Mouse (Mus musculus) gastrocnemius, adult 2 months (tissue): ENCODE results near the gene Gstp2. TPM values are rescaled to one million over a fixed set of nuclear protein-coding genes. Genes with fewer than 3 reads are reported as not detected.
A peak's percentile ranks its signal among the peaks of the same experiment; 100 is the strongest.

ENCODE experiments used
- DNase-seq: peaks from one replicate; pipeline ENCODE4 v3.0.0; 2022
- H3K27ac ChIP-seq: fragments of 200-600 bp; 2 replicates; pipeline ENCODE4 v1.8.1; 2022; ENCODE audit warnings: mild to moderate bottlenecking
- H3K4me3 ChIP-seq: fragments of 200-600 bp; 2 replicates; pipeline ENCODE4 v1.8.1; 2022; ENCODE audit warnings: mild to moderate bottlenecking, moderate library complexity
- CTCF ChIP-seq: fragments of 200-600 bp; IDR thresholded peaks from 2 replicates; pipeline ENCODE4 v1.8.1; 2022; ENCODE audit warnings: antibody characterized with exemption, mild to moderate bottlenecking, moderate library complexity
- intact Hi-C: fragments of 180-260 bp; cut with DNase I; formaldehyde crosslinking; loops from one replicate; pipeline ENCODE4 v1.15.1; 2025
- total RNA-seq, 2 experiments: library from RNA; stranded (reverse); gene quantifications; 2 replicates each; pipeline ENCODE4 v1.2.3; 2021

Gstp2 gene
- total RNA-seq, 2 experiments from 2014 or later = 169 to 183 TPM

DNA sequence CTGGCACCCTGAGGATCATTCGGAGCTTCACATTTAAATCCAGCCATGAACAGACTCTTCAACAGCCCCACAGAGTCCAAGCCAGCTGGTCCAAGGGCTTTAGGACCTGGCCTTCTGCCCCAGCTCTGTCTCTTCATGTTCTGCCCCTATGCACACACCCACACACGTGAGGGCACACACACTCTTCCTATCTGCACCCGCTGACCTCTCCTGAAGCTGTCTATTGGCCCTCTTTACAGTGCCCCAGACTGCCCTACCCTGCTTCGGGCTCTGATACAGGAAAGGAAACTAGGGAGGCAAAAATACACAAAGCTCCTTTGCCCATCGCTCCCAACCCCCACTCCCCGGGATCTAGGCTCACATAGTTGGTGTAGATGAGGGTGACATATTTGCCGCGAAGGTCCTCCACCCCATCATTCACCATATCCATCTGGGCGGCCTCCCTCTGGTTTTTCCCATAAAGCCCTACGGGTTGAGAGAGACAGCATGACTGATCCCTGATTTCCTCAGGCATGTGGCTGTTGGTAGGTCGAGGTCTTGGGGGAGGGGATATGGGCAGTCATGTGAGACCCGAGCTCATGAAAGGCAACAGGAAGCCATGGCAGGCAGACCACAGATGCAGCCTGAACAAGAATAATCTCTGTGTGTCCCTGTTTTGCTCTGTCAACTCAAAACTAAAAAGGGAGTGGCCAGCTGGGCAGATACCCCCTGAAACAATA, 9.3 kb downstream of the Gstp2 start:
- intact Hi-C loops = no loop called here
- no peak overlapping the region for H3K27ac ChIP-seq
- TF ChIP-seq CTCF = no peak
- H3K4me3 ChIP-seq = peak overlapping the region; percentile 28
- DNase-seq = no peak

DNA sequence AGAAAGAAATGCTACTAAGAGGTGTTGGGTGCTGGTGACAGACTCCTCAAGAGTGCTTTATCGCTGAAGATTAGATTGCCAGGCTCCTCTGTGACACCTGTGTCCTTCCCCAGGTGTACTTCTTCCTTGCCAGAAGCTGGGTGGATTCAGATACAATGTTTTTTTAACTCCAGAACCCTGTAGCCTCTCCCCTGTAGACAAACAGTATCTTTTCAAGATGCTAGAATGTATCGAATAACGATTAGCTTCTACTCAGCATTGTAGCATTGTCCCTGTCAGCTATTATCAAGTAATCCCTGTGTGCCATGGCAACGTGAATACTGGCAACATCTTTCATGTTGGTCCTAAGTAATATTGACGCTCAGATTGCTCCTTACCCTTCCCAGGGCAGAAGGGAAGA, 12.1 kb downstream of the Gstp2 start:
- intact Hi-C loops = no loop called here
- Histone ChIP-seq H3K4me3 (no peak overlapping the region), H3K27ac (no peak overlapping the region)
- no peak for DNase-seq
- no peak for TF ChIP-seq CTCF

DNA sequence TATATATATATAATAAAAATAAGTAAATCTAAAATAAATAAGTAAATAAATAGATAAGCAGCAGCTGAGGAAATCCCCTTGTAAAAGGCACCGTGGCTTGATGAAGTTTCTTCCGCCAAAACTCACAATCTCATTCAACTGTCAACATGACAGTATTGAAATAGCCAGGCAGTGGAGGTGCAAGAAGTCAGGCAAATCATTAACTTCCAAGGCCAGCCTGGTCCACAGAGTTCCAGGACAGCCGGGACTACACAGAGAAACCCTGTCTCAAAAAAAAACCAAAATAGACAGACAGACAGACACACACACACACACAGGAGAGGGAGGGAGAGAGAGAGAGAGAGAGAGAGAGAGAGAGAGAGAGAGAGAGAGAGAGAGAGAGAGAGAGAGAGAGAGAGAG, 12.5 kb downstream of the Gstp2 start:
- intact Hi-C loops = no loop called here
- H3K4me3 ChIP-seq = no peak overlapping the region

DNA sequence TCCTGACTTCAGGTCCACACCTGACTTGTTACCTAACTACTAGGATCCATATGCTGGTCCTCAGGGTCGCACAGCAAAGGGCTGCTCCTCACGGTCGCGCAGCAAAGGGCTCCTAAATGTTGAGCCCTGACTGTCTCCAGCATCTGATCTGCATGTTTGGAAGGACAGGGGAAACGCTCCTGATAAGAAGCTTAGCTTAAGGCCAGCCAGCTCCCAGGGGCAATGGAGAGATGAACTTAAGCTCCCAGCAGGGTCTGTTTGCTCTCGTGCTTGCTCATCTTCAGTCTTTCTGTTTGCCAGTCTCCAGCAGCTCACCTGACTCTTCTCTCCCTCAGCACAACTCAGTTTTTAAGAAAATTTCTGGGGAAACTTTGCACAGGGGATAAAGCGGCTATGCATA, 13.2 kb downstream of the Gstp2 start:
- no peak for TF ChIP-seq CTCF
- DNase-seq = no peak
- intact Hi-C loops = no loop called here

More for the DNA sequence above, 12.5 kb downstream of the Gstp2 start:
- H3K27ac ChIP-seq = no peak overlapping the region
- no peak for TF ChIP-seq CTCF
- no peak for DNase-seq

DNA sequence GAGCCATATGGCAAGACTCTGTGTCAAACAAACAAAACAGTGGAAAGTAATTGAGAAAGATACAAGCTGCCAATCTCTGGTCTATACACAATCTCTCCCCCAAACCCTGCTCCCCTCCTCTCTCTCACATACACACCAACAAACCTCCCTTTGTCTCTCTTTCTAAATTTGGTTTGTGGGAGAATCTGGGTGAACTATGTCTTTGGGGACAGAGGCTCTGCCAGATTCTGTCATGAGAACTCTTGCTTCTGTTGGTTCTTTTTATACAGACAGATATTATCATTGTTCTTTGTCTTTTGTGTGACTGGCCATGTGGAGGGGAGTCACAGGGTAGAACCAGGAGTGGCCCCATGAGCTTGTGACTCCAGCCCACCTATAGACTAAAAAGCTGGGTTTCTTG, 18.2 kb downstream of the Gstp2 start:
- no peak for DNase-seq
- H3K27ac ChIP-seq = no peak overlapping the region
- no peak overlapping the region for H3K4me3 ChIP-seq
- no peak for TF ChIP-seq CTCF
- intact Hi-C loops = no loop called here

More for the DNA sequence above, 13.2 kb downstream of the Gstp2 start:
- Histone ChIP-seq H3K27ac (no peak overlapping the region), H3K4me3 (no peak overlapping the region)

DNA sequence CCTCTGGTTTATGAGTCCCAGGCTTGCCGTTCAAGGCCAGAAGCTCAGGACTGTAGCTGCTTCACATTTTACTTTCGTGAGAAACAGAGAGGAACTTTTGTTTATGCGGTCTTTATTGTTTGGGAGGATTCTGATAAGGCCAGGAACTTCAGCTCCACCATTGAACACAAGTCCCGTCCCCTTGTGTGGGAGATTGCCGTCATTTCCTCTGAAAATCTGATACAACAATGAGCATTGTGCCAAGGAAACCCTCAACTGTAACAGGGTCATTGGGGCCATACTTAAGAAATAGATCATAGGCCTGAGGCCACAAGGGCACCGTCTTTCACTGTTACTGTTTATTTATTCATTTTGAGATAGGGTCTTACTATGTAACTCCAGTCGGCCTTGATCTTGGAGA, 22.6 kb downstream of the Gstp2 start:
- Histone ChIP-seq H3K27ac (no peak overlapping the region), H3K4me3 (no peak overlapping the region)
- intact Hi-C loops = no loop called here
- TF ChIP-seq CTCF = no peak
- no peak for DNase-seq

DNA sequence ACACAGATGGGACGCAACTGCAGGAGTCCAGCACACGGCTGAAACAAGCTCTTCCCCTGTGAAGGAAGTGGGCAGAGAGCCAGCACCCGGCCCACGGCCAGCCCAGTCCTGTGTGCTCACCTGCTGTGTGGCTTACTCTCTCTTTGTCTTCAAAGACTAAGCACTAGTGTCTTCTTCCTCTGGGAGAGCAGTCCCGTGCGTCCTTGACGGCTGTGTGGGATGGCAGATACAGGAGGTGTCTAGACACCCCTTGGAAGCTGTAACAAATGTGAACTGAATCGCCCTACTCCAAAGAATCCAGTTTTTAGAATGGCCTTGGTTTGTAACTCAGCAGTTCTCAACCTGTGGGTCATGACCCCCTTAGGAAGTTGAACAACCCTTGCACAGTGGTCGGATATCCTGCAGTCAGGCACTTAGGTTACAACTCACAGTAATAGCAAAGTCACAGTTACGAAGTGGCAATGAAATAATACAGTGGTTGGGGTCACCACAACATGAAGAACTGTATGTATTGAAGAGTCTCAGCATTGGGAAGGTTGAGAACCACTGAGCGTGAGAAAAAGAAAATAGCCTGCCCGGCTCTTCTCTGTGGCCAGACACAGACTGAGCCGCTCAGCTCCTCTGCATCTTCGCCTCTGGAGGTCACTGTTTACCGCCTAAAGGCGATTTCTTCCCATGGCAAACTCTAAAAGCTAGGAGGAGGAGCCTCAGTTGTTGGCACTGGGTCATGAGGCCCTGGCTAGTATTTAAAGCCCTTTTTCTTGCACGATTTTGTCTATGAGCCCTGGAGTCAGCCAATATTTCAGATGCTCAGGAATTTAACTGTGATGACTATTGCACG, 26.9 kb downstream of the Gstp2 start:
- TF ChIP-seq CTCF = peak; percentile 96
- Histone ChIP-seq H3K27ac (peak overlapping the region; percentile 77), H3K4me3 (peak overlapping the region; percentile 47)
- intact Hi-C loops = loop anchor here (1.0 to 5.0 kb wide), 3 partner anchors 29 to 208 kb away; partner anchors contain the start of genes Cdk2ap2 and Pitpnm1
- DNase-seq = peak; percentile 89

DNA sequence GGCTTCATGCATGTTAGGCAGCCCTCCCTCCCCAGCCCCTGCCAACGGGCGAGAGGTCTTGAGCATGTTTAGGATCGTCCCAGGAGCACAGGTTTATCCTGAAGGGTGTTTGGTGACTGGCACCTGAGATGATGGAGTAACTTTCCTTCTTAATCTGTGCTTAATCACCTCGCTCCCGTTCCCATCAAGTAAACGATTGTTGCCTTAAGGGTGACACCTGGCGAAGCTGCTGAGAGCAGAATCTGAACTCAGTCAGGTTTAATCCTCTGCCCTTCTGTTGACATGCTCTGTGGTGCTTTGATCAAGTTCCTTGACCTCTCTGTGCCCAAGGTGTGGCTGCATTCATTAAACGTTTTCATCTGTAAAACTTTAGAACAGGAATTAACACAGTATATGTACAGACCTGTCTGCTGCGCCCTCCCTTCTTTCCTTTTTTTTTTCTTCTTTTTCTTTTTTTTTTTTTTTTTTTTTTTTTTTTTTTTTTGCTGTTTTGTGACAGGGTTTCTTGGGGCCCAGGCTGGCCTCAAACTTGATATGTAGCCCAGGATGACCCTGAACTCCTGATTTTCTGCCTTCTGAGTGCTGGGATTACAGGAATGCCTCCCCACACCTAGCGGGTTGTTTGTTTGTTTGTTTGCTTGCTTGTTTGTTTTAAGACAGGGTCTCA, 27.8 kb downstream of the Gstp2 start:
- no peak for TF ChIP-seq CTCF
- Histone ChIP-seq H3K4me3 (no peak overlapping the region), H3K27ac (no peak overlapping the region)
- intact Hi-C loops = loop anchor here (5.0 kb wide), 2 partner anchors 79 to 209 kb away; partner anchors contain the start of genes Cdk2ap2 and Pitpnm1
- DNase-seq = no peak

DNA sequence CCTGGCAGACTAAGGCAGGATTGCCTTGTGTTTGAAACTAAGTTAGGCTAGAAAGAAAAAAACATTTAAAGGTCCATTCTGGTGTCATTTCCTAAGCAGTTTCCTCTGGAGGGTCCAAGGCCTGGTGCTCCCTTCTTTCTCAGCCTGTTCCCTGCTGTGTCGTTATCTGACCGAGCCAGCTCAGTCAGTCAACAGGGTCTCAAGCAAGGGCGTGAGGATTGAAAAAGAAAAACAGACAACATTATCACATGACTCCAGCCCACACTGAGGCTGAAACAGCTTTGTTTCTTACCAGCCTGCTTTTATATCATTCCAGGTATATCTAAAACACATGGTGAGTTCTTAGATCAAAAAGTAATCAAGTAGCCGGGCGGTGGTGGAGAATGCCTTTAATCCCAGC, 30.2 kb downstream of the Gstp2 start:
- intact Hi-C loops = loop anchor here (5.0 kb wide), 2 partner anchors 82 to 212 kb away; partner anchors contain the start of genes Cdk2ap2 and Pitpnm1

DNA sequence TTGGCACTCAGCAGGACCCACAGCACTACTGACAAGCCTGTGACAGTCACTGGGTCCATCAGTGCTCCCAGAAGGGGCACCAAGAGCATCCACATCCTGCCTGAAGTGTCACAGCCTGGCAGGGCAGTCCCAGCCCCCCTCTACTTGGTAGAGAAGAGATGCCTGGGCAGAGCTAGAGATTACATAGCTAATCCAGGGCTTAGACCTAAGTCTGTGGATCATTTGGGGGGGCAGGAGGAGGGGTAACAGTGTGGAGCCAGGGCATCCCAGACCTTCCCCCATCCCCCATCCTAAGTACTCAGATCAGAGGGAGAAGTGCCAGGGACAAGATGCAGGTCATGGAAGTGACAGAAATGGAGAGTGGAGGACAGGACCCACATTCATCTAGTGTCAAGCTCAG, 31.0 kb downstream of the Gstp2 start:
- H3K27ac ChIP-seq = no peak overlapping the region
- intact Hi-C loops = loop anchor here (5.0 kb wide), 2 partner anchors 82 to 212 kb away; partner anchors contain the start of genes Cdk2ap2 and Pitpnm1
- TF ChIP-seq CTCF = no peak
- DNase-seq = no peak
- H3K4me3 ChIP-seq = no peak overlapping the region

More for the DNA sequence above, 30.2 kb downstream of the Gstp2 start:
- DNase-seq = no peak
- TF ChIP-seq CTCF = no peak
- no peak overlapping the region for H3K27ac ChIP-seq
- H3K4me3 ChIP-seq = no peak overlapping the region

DNA sequence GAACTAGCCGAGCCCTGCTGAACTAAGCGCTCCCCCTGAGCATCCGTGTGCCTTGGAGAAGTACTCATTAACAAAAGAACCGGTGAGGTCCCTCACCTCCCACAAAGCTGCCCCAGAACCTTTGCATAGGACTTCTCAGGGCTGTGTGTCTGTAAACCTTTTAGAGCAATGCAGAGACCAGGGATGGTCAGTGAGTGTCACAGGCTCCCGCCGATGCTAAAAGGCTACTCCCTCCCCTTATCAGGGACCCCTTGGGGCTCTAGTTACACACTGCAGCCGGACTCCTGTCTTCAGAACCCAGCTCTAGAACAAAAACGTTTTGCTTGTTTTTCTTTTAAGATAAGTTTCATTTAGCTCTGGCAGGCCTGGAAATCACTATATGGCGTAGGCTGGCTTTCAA, 32.8 kb downstream of the Gstp2 start:
- no peak for DNase-seq
- peak overlapping the region; percentile 81 for H3K27ac ChIP-seq
- intact Hi-C loops = loop anchor here (2.0 kb wide), 1 partner anchor 66 kb away; no protein-coding TSS in a partner anchor
- H3K4me3 ChIP-seq = peak overlapping the region; percentile 99
- TF ChIP-seq CTCF = no peak

DNA sequence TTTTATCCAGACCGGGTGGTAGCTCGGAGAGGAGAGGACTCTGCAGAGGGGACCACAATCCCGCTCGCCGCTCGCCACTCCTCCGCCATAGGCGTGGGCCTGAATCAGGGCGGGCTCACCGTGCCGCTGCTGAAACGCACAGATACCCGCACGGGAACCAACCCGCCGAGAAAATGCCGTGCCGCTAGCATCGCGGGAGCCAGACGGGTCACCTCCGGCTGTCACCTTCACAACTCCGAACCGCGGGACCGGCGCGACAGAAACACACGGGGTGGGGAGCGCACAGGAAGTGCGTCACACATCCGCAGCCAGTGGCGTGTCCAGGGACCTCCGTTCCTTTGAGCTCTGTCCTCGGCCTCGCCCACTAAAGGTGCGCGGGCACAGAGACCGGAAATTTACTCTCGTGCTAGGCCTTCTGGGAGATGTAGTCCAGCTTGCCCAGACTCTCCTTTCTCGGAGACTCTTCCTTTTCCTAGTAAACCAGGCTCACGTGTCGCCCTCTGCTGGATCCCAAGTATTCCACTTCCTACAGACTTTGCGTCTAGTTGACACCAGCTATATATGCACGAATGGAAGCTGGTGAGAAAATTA, 33.3 kb downstream of the Gstp2 start, which contains the start of gene Ndufv1:
Gene Ndufv1, minus strand, starts transcription at position 375 of the 591 bp plus-strand sequence.
- H3K4me3 ChIP-seq = peak within 1 kb of the TSS; percentile 99
- DNase-seq = peak; percentile 97
- peak; percentile 86 for TF ChIP-seq CTCF
- intact Hi-C loops = loop anchor here (1.0 to 2.0 kb wide), 2 partner anchors 12 to 66 kb away; partner anchors contain the start of genes Gm49405 and Nudt8
- peak within 1 kb of the TSS; percentile 99 for H3K27ac ChIP-seq
